Mouse (Mus musculus) olfactory bulb, adult 2 months (tissue): Measurements from ENCODE around the gene Ubr4.

ENCODE experiments used
- CTCF ChIP-seq: fragments of 200-500 bp; IDR thresholded peaks from 2 replicates; pipeline ENCODE4 v1.5.1; 2012; ENCODE audit warnings: low read depth, mild to moderate bottlenecking, low read length, moderate library complexity; ENCODE audit not compliant: insufficient read depth
- POLR2A ChIP-seq: fragments of 200-500 bp; IDR thresholded peaks from 2 replicates; pipeline ENCODE4 v1.6.1; 2012; ENCODE audit warnings: mild to moderate bottlenecking, low read depth, low read length, moderate library complexity; ENCODE audit not compliant: insufficient read depth

DNA sequence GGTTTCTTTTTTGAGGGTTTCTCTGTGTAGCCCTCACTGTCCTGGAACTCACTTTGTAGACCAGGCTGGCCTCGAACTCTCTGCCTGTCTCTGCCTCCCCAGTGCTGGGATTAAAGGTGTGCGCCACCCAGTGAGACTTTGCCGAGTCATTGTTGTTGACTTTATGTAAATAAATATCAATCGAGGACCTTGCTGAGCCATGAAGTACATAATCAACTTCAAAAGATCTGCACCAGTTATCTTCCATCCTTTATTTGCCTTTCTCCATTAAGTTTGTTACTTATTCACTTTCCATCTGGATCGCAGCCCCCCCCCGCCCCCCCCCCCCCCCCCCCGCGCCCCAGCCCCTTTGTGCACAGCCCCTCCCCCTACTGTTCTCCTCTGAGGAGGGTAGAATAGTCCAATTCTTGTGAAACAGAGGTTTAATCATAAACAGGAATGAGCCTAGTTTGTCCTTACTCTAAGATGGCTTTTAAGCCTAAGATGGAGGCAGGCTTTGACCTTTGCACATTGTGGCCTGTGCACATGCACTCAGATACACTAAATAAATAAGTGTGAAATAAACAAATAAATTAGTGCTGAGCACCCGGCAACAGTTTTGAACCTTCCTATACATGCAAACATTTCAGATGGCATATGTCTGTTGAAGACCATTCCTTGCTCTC, 17.6 kb upstream of the Ubr4 start:
- TF ChIP-seq POLR2A (no peak), CTCF (no peak)
